Mouse (Mus musculus) cerebellum, adult 2 months (tissue): Measurements from ENCODE around the gene Tnxb.

ENCODE experiments used
- CTCF ChIP-seq: fragments of 200-500 bp; IDR thresholded peaks from 2 replicates; pipeline ENCODE4 v1.5.1; 2011; ENCODE audit warnings: low read depth, mild to moderate bottlenecking, control low read depth, low read length, moderate library complexity, borderline replicate concordance; ENCODE audit not compliant: insufficient read depth
- POLR2A ChIP-seq: fragments of 200-500 bp; IDR thresholded peaks from 2 replicates; pipeline ENCODE4 v1.6.1; 2011; ENCODE audit warnings: low read length, control low read depth, borderline replicate concordance; ENCODE audit not compliant: insufficient read depth

DNA sequence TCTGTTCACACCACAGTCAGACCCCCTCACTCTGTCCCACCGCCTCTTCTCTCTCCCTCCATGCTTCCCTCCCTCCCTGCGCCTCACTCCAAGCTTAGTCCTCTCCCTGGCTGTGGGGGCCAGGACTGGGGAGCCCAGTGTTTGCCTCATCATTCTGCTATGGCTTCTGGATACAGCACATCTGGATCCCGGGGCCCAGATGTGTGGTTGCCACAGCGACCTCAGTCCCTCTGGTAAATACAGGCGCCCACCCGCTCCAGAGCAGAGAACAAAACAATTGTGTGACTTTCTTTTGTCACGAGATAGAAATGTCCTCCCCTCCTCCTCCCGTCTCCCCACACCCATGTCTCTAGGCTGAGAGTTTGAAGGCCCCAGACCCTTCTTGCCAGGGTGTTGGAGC, 13.7 kb upstream of the Tnxb start:
- TF ChIP-seq POLR2A (no peak), CTCF (no peak)
